Mouse (Mus musculus) thymus, adult 2 months (tissue): ENCODE results near the gene Catsperd.

Source experiments
- CTCF ChIP-seq: fragments of 200-500 bp; IDR thresholded peaks from 2 replicates; pipeline ENCODE4 v1.5.1; 2012; ENCODE audit warnings: mild to moderate bottlenecking, control low read depth, low read length, moderate library complexity, borderline replicate concordance; ENCODE audit not compliant: control insufficient read depth, poor library complexity, insufficient read depth; ENCODE audit errors: extremely low read depth
- POLR2A ChIP-seq: fragments of 200-500 bp; IDR thresholded peaks from 2 replicates; pipeline ENCODE4 v1.6.1; 2012; ENCODE audit warnings: mild to moderate bottlenecking, low read length, control low read depth, moderate library complexity; ENCODE audit not compliant: control insufficient read depth, poor library complexity, insufficient read depth; ENCODE audit errors: extremely low read depth

DNA sequence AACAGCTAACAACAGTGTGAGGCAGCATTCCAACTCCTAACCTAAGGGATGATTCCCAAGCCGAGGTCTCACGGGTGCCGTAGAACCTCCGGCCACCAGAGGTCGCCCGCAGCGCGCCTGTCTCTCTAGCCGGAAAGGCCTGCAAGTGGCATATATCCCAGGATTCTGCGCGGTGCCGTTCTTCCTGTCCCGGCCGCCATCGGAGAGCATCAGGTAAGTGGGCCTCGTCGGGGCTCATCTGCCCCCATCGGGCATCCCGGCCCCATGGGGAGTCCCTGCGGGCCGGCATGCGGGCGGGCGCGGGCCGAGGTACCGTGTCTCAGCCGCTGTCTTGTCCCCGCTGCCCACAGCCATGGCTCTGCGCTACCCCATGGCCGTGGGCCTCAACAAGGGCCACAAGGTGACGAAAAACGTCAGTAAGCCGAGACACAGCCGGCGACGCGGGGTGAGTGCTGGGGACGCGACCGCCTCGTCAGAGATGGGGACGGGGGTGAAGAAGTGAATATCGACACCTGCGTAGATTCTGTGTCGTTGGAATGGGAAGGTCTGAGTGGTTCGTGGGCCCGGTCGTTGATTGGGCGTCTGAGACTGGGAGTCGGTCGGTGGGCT, 14.6 kb upstream of the Catsperd start, which contains the start of gene Rpl36:
- peak; percentile 91 for TF ChIP-seq POLR2A
- peak; percentile 97 for TF ChIP-seq CTCF
